Mouse (Mus musculus) adrenal gland, adult (tissue): Measurements from ENCODE around the gene Olfr112.
"Not testable (repeated sequence)": the region's sequence is repeated elsewhere in the genome, so short reads cannot be mapped to it uniquely, and the experiment has no call there.

Experiments used
- DNase-seq, 2 experiments: peaks; one replicate each; pipeline ENCODE4 v3.0.0; 2022 to 2023; ENCODE audit warnings: low spot score in 1 of 2; ENCODE audit not compliant: inconsistent age in 2 of 2

Olfr112 gene

DNA sequence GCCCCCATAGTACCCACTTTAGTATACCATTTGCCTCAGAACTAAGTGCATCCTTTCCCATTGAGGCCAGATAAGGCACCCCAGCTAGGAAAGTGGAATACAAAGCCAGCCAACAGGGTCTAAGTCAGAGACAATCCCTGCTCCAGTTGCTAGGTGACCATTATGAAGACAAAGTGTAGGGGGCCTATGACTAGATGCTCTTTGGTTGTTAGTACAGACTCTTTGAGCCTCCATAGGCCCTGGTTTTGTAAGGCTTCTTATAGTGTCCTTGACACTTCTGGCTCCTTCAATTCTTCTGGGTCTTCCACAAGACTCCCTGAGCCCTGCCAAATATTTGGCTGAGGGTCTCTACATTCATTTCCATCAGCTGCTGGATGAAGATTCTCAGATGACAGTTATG, at the start of gene Olfr112:
Gene Olfr112 (minus strand): TSS at position 101 of the 400 bp plus-strand sequence.
- DNase-seq, result no peak

DNA sequence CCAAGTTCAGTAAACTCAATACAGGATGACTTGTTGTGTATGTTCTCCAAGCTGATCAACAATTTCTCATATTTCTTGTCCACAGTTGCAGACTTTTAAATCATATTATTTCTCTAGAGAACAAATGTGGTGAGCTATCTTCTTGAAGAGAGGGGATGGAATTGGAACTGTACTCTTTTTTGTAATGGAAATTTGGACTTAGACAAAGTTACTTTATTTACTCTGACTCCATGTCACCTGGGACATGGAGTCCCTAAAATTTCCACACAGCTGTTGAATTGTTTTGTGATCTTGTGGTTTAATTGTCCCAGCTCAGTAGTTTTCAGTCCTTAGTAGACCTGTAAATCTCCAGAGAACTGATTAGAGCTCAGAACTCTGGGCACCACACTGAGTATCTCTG, 23.4 kb upstream of the Olfr112 start, which contains the start of gene Olfr114:
Gene Olfr114 (minus strand): TSS at position 101 of the 400 bp plus-strand sequence.
- no peak for DNase-seq

GRCm38 (mm10) chr17:37577563-37577962, 8.3 kb upstream of the Olfr112 start, which contains the start of gene Olfr113:
Gene Olfr113 (minus strand): TSS chr17:37577663.
- no peak for DNase-seq

DNA sequence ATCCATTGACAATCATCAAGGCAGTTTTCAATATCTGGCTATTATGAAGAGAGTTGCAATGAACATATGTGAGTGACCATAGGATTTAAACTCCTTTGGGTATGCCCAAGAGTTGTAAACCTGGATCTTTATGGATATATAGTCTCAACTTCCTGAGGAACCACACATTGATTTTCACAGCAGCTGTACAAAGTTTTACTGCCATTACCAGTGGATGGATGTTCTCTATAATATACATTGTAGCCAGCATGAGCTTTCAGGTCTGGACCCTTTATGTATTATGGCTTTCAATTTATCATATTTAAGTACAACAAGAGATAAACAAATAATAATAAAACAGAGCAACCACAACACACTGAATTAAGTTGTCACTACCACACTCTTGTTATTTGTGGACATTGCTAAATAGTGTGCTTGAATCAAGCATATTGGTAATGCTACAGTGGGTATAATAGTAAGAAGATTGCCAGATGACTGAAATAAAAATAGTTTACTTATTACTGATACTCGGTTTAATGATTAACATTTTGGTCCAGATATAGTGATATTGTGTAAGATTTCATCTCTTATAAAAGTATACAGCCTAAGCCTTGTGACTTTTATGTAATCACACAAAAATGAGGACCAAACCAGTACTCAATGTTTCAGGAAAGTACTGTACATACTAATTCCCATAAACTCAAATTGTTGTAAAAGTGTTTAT, 10.2 kb downstream of the Olfr112 start:
- no peak for DNase-seq

DNA sequence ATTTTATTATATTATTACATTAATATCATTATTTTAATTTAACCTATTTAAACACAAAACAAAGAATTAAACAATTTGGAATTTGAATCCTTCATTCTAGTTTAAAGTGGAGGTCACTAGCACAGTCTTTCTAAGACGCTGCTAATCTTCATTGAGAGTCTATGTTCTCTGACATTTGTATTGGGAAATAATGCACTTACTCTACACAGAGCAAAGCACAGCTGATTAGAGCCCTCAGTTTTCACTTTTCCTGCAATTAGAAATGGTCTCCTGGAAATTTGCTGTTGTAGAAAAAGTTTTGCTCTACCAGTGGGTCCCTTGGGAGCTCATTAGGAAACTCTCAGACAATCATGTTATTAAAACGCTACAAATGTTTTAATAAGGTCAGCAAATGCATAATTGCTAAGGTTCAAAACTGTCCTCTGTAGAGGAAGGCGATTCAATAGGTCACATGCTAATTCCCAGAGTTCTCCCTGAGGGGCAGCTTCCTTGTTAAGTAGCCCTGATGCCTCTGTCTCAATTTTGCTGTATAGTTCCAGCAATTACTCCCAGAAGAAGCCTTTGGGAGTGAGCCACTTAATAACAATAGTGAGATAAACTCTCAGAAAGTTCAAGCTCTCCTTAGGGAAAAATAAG, 25.3 kb downstream of the Olfr112 start:
- DNase-seq, result no peak

- no peak for DNase-seq
Measured at GRCm38 (mm10) chr17:37541454-37542119, 27.7 kb downstream of the Olfr112 start.

- not testable (repeated sequence) for DNase-seq
Measured at GRCm38 (mm10) chr17:37538416-37538815, 30.8 kb downstream of the Olfr112 start.

DNA sequence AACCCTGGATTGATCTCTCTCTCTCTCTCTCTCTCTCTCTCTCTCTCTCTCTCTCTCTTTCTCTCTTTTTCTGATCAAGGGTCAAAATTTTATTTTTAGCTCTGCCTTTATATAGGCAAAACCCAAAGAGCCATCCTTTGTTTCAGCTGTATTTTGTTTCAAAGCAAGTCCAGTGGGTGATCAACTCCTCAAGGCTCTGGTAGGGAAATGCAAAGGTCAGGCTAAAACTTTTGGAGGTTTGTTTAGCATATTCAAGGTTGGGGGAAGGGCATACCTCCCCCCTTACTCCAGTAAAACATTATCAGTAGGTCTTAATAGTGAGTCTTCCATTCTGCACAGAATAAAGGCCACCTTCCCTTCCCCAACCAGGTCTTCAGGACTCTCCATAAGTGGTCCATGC, 34.1 kb downstream of the Olfr112 start:
- no peak for DNase-seq

- peak in 1 of 2 experiments; percentile 20 for DNase-seq
Measured at GRCm38 (mm10) chr17:37525427-37525826, 43.8 kb downstream of the Olfr112 start.

- peak in 1 of 2 experiments; percentile 18 for DNase-seq
Measured at GRCm38 (mm10) chr17:37524612-37525011, 44.6 kb downstream of the Olfr112 start.
